Mouse (Mus musculus) olfactory bulb, adult 2 months (tissue): ENCODE measurements around the gene Efna1.

ENCODE experiments used
- CTCF ChIP-seq: fragments of 200-500 bp; IDR thresholded peaks from 2 replicates; pipeline ENCODE4 v1.5.1; 2012; ENCODE audit warnings: low read depth, mild to moderate bottlenecking, low read length, moderate library complexity; ENCODE audit not compliant: insufficient read depth
- POLR2A ChIP-seq: fragments of 200-500 bp; IDR thresholded peaks from 2 replicates; pipeline ENCODE4 v1.6.1; 2012; ENCODE audit warnings: mild to moderate bottlenecking, low read depth, low read length, moderate library complexity; ENCODE audit not compliant: insufficient read depth

DNA sequence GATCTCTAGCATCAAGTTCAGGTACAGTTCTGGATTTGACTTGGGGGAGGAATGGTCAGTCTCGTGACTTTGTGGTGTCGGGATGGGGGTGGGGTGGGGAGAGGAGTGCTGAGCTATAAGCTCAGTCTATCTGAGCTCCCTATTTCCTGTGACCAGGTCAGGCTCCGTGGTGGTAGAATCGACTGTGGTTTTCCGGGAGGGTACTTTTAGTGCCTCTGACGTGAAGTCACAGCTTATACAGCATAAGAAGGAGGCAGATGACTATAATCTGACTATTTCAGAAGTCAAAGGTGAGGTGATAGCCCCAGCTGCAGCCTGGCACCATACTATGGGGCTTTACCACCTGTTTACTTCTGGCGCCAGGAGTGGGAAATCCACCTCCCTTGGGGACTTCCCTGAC lies 49.6 kb downstream of the Efna1 start:
- TF ChIP-seq CTCF (no peak), POLR2A (no peak)
